Mouse (Mus musculus): ENCODE results near the gene Nup35.

Gene Nup35

GRCm38 (mm10) chr2:80618991-80619390, 2.0 kb downstream of the Nup35 start:
- CTCF ChIA-PET = no interaction called here
- POLR2A ChIA-PET = interaction anchor here in 1 of 4 experiments (0.7 kb wide), 1 partner anchor 38 kb away, joined by 4 read pairs; no protein-coding TSS in a partner anchor

GRCm38 (mm10) chr2:80621921-80622320, 4.9 kb downstream of the Nup35 start:
- CTCF ChIA-PET = no interaction called here
- POLR2A ChIA-PET = interaction anchor here in 1 of 4 experiments (1.7 kb wide), 1 partner anchor 10 kb away, joined by 4 read pairs; no protein-coding TSS in a partner anchor

- ChIA-PET POLR2A (no interaction called here), CTCF (no interaction called here)
Observed at GRCm38 (mm10) chr2:80624523-80624922, 7.5 kb downstream of the Nup35 start.

- ChIA-PET POLR2A (interaction anchor here in 2 of 4 experiments (1.0 to 1.7 kb wide), 9 partner anchors 11 to 83 kb away, joined by 3 to 9 read pairs (median 3); partner anchors contain the start of genes Dusp19 (in 2 of the 2), Nckap1 (in 2 of the 2) and Nup35 (in 2 of the 2)), CTCF (interaction anchor here in 2 of 4 experiments (0.6 to 1.5 kb wide), 2 partner anchors 15 to 1066 kb away, joined by 4 read pairs; partner anchors contain the start of genes Dusp19 (in 1 of the 2) and Nup35 (in 1 of the 2))
Observed at GRCm38 (mm10) chr2:80632336-80633026, 15.4 kb downstream of the Nup35 start.

- ChIA-PET CTCF (interaction anchor here in 1 of 4 experiments (0.6 kb wide), 1 partner anchor 282 kb away, joined by 3 read pairs; no protein-coding TSS in a partner anchor), POLR2A (interaction anchor here in 3 of 4 experiments (0.7 to 2.1 kb wide), 17 partner anchors 9 to 132 kb away, joined by 3 to 11 read pairs (median 4); partner anchors contain the start of genes Dusp19 (in 3 of the 3), Nup35 (in 3 of the 3) and Nckap1 (in 2 of the 3))
Observed at GRCm38 (mm10) chr2:80638364-80639241, 21.6 kb downstream of the Nup35 start.

GRCm38 (mm10) chr2:80639398-80639797, 22.4 kb downstream of the Nup35 start:
- CTCF ChIA-PET = no interaction called here
- POLR2A ChIA-PET = interaction anchor here in 2 of 4 experiments (1.2 to 2.1 kb wide), 8 partner anchors 9 to 98 kb away, joined by 3 to 9 read pairs (median 5); partner anchors contain the start of genes Dusp19 (in 1 of the 2), Nckap1 (in 1 of the 2) and Nup35 (in 1 of the 2)

GRCm38 (mm10) chr2:80639864-80640263, 22.8 kb downstream of the Nup35 start:
- CTCF ChIA-PET = no interaction called here
- POLR2A ChIA-PET = interaction anchor here in 2 of 4 experiments (0.8 to 2.1 kb wide), 6 partner anchors 9 to 62 kb away, joined by 3 to 7 read pairs (median 5); partner anchors contain the start of gene Nckap1 (in 1 of the 2)

GRCm38 (mm10) chr2:80661414-80661813, 44.4 kb downstream of the Nup35 start:
- ChIA-PET CTCF (no interaction called here), POLR2A (interaction anchor here in 1 of 4 experiments (1.4 to 3.7 kb wide), 2 partner anchors 13 to 16 kb away, joined by 3 to 16 read pairs; no protein-coding TSS in a partner anchor)

- ChIA-PET POLR2A (interaction anchor here in 1 of 4 experiments (1.4 to 3.7 kb wide), 2 partner anchors 14 to 17 kb away, joined by 3 to 16 read pairs; no protein-coding TSS in a partner anchor), CTCF (no interaction called here)
Observed at GRCm38 (mm10) chr2:80662682-80663081, 45.6 kb downstream of the Nup35 start.

- ChIA-PET CTCF (no interaction called here), POLR2A (no interaction called here)
Observed at GRCm38 (mm10) chr2:80667396-80667964, 50.4 kb downstream of the Nup35 start.

- CTCF ChIA-PET = interaction anchor here in 2 of 4 experiments (0.7 to 1.6 kb wide), 5 partner anchors 120 to 395 kb away, joined by 3 to 6 read pairs (median 3); no protein-coding TSS in a partner anchor
- POLR2A ChIA-PET = interaction anchor here in 1 of 4 experiments (0.6 to 1.4 kb wide), 3 partner anchors 15 to 217 kb away, joined by 3 read pairs; no protein-coding TSS in a partner anchor
Observed at GRCm38 (mm10) chr2:80669868-80670666, 53.0 kb downstream of the Nup35 start.

- POLR2A ChIA-PET = no interaction called here
- CTCF ChIA-PET = no interaction called here
Observed at GRCm38 (mm10) chr2:80678803-80679202, 61.8 kb downstream of the Nup35 start.

GRCm38 (mm10) chr2:80683727-80684239, 66.7 kb downstream of the Nup35 start:
- ChIA-PET CTCF (interaction anchor here in 2 of 4 experiments (0.6 kb wide), 2 partner anchors 568 to 819 kb away, joined by 4 to 5 read pairs; no protein-coding TSS in a partner anchor), POLR2A (interaction anchor here in 1 of 4 experiments (0.5 kb wide), 1 partner anchor 47 kb away, joined by 3 read pairs; no protein-coding TSS in a partner anchor)

GRCm38 (mm10) chr2:80684396-80685071, 67.5 kb downstream of the Nup35 start:
- ChIA-PET CTCF (interaction anchor here in 1 of 4 experiments (0.6 kb wide), 1 partner anchor 820 kb away, joined by 5 read pairs; no protein-coding TSS in a partner anchor), POLR2A (no interaction called here)

GRCm38 (mm10) chr2:80688261-80688660, 71.2 kb downstream of the Nup35 start:
- ChIA-PET CTCF (no interaction called here), POLR2A (no interaction called here)

- ChIA-PET CTCF (no interaction called here), POLR2A (no interaction called here)
Observed at GRCm38 (mm10) chr2:80707429-80707828, 90.4 kb downstream of the Nup35 start.
